Mouse (Mus musculus) olfactory bulb, adult 2 months (tissue): ENCODE data around the gene 1700011L22Rik.

Experiments
- CTCF ChIP-seq: fragments of 200-500 bp; IDR thresholded peaks from 2 replicates; pipeline ENCODE4 v1.5.1; 2012; ENCODE audit warnings: low read depth, mild to moderate bottlenecking, low read length, moderate library complexity; ENCODE audit not compliant: insufficient read depth
- POLR2A ChIP-seq: fragments of 200-500 bp; IDR thresholded peaks from 2 replicates; pipeline ENCODE4 v1.6.1; 2012; ENCODE audit warnings: mild to moderate bottlenecking, low read depth, low read length, moderate library complexity; ENCODE audit not compliant: insufficient read depth

DNA sequence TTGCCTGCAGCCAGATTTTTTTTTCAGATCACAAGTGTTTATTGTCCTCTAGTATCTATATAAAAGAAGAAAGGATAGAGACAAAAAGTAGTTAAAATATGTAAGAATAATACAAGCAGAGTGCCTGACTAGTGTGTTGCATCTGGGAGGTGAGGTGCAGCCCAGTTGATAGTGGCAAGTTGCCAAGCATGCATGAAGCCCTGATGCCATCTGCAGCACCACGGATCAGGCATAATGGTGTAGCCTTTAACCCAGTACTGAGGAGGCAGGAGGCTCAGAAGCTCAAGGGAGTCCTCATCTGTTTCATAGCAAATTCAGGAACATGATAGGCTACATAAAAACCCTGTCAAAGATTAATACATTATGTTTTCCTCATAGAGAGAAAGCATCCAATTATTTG is 84.0 kb downstream of the 1700011L22Rik start:
- TF ChIP-seq POLR2A (no peak), CTCF (no peak)
